Mouse (Mus musculus): Measurements from ENCODE around the gene Swap70.

Gene Swap70

DNA sequence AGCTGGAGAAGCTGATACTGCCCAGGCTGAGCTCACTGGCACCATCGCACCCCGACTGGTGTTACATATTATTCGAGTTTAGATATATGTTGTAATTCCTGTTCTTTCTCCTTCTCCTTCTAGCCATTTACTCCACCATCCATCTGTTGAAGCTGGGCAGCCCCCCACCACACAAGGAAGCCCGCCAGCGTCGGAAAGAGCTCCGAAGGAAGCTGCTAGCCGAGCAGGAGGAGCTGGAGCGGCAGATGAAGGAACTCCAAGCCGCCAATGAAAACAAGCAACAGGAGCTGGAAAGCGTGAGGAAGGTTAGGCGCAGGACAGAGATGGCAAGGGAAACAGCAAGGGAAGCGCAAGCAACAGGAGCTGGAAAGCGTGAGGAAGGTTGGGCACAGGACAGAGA is 48.3 kb downstream of the Swap70 start:
- ATAC-seq (ENCODE audit: insufficient number of reproducible peaks, low FRiP score, low TSS enrichment): no peak

DNA sequence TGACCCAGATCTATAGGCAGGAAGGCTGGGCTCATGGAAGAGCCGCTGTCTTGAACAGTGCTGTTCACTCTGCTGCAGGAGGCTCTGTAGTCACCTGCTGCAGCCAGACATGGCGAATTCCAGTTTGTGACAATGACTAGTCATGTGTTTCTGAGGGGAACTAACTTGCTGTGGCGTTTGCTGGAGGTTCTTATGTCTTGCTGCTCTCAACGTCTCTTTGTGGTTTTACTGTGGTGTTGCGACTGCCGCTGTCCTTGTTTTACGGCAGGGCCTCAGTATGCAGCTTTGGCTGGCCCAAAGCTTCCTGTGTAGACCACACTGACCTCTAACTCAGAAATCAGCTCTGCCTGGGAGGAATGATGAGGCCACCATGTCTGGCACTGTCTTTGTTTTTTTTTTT is 48.9 kb downstream of the Swap70 start:
- no peak for ATAC-seq (ENCODE audit: insufficient number of reproducible peaks, low FRiP score, low TSS enrichment)

DNA sequence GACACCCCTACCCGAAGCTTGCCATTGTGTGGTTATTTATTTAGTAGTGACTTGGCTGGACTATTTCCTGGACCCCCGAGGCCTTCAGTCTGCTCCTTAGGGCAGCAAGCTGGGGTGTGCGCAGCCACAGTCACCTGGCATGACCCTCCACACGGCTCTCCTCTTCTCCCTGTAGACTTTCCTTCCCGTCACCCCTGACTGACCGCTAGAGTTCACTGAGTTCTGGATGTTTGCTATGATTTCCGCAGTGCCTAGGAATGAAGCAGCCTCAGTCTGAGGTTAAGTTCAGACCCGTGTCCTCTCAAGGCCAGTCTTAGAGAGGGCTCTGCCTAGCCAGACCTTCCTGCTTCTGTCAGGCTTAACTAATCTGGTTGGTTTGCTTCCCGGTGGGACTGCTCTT is 50.3 kb downstream of the Swap70 start:
- no peak for ATAC-seq (ENCODE audit: insufficient number of reproducible peaks, low FRiP score, low TSS enrichment)

DNA sequence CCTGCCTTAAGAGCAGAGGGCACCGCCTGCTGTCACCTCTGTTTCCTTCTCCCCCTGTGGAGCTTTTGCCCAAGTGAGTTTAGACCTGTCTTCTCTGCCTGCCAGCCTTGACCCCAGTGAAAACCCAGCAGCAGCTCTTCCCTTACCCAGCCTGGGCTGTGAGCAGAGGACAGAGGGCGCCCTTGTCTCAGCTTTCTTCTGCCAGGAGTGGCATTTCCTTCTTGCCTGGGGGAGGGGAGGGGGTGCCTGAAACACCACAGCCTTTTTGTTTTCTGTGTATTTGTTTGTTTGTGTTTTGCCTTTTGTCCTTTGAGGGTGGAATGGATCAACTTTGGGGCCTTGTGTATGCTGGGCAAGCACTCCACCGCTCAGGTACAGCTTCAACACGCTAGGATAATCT is 50.9 kb downstream of the Swap70 start:
- ATAC-seq (ENCODE audit: insufficient number of reproducible peaks, low FRiP score, low TSS enrichment): no peak

DNA sequence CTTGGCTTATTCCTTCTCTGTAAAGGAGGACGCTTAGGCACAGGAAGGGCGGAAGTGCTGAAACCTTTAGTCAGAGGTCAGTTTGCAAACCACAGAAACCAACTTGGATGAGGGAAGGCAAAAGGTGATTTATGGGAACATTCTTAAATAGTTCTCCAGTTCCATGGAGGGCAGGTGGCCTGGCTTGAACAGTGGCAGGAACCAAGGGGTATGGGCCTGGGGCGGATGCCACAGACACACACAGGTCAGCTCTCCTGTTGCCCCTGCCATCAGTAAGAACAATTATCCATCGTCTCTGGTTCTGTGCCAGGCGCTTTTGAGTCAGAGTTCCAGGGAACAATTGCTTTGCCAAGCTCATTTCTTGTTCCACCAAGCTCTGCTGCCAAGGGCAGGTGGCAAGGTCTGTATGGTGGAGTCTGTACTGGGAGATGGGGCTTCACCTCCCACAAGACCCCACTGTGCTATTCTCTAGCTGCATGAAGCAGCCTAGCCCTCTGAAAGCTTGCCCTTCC is 56.3 kb downstream of the Swap70 start:
- ATAC-seq (ENCODE audit: insufficient number of reproducible peaks, low FRiP score, low TSS enrichment): no peak

DNA sequence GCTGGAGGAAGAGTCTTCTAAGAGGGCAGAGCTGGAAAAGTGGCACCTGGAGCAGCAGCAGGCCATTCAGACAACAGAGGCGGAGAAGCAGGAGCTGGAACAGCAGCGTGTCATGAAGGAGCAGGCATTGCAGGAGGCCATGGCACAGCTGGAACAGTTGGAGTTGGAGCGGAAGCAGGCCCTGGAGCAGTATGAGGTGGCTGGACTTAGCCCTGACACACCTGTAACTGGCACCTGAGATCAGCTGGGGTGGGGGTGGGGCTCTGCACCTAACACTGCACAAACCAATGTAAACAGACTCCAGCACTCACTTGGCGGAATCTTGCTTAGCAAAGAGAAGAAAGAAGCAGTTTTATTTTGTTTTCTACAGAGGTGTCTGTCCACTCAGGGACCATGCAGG is 57.7 kb downstream of the Swap70 start:
- ATAC-seq (ENCODE audit: insufficient number of reproducible peaks, low FRiP score, low TSS enrichment): no peak

DNA sequence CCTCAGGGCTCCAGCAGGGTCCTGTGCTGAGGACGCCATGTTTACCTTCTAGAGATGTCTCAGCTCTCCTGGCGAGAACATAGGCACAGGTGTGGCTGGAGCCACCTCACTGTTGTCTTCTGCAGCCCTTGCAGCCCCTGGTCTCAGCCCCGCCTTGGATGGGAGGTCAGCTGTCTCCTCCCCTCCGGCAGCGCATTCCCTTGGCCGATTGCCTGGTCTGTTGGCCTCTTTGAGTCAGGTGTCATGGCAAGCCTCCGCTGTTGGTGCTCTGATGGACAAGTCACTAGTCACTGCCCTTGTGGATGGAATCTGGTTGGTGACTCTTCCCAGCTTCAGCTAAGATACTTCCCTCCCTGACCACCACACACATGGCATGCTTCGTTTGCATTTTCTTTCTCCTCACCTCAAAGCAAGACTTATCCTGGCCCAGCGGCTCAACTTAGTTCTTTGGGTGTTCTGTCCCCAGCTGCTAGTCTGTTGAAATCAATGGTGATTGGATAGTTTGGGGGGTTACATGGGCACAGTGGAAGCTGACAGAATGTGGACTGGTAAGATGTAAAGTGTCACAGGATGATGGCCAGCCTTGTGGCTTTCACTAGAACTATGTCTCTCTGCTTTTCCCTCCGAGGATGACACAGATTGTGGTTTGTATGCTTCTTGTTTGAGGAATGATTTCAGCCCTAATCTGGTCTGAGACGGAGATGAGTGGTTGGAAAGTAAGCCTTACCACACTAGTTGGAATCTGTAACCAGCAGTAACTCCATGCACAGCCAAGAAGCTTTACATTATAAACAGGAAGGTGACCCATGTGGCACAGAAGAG is 60.1 kb downstream of the Swap70 start:
- ATAC-seq (ENCODE audit: insufficient number of reproducible peaks, low FRiP score, low TSS enrichment): no peak

DNA sequence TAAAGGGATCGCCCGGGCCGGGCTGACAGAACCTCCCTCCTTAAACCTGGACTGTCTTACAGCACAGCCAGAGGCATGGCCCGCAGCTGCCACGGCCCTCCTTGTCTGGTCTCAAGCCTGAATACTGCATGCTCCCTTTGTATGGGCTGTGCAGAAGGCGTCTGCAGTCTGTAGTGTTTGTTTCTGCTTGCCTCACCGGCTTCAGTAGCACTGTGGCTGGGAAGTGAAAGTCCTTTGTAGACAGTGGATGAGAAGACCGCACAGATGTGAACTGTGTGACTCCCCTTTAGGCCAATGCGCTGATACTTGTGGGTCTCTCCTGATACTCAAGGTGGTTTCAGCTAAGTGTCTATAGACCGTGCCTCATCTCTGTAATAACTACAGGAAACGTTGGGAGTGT is 61.3 kb downstream of the Swap70 start:
- no peak for ATAC-seq (ENCODE audit: insufficient number of reproducible peaks, low FRiP score, low TSS enrichment)

DNA sequence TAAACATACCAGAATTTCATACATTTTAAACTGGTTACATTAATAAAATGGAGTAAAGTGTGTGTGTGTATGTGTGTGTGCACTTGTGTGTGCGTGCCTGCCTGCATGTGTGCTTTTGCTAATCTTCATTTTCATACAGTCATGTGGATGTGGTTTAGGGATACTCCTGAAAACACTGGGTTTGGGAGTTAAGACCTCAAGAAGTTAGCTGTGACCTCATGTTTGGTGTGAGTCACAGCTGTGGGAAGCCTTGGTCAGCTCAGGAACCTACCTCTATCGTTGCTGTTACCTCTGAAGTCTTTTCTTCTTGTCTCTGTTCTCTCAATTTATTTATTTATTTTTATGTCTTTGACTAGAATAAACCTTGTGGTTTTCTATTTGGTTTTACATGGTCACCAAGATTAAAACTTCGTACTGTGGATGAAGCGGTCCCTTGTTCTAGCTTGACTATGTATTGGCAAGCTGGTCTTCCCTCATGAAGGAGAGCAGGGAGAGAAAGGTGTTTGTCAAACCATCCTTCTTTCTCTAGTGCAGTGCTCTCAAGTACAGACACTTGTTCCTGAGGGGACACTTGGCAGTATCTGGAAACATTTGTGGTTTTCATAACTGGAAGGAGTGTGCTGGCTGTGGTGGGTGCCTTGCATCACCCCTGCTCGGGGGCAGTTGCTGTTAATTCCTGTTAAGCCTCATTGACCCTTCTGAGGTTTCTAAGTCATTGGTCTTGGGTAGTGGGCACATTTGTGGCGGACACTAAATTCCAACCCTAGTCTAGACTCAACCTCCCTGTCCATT is 62.2 kb downstream of the Swap70 start:
- ATAC-seq (ENCODE audit: insufficient number of reproducible peaks, low FRiP score, low TSS enrichment): no peak

DNA sequence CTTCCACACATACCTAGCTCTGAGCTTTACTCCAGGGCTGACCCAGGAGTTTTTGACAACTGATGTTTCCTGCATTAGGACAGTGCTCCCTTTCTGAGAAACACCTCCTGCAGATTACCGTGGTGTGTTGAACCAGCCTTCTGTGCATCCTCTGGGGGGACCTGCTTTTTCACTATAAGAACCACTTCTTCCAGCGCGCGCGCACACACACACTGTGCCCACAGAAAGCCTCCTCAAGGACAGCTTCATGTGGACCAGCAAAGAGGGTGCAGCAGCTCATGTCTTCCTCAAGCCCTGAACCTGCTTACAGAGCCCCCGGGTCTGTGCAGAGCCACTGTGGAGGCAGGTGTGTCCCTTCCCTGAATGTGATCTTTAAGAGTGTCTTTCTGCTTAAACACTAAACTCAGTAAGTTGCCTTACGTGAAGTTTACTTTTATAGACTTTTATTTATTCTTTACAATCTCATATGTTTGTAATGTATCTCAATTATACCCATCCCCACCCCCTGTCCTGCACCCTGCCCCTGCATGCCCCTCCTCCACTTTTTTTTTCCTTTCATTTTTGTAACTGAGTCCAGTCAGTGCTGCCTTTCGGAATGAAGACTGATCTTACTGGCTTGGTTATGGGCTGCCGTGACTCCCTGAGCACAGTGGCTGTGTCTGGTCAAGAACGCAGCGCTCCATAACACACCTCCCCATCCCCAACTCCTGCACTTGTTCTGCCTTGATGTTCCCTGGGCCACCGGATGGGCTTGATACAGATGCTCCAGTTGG is 63.8 kb downstream of the Swap70 start:
- no peak for ATAC-seq (ENCODE audit: insufficient number of reproducible peaks, low FRiP score, low TSS enrichment)

DNA sequence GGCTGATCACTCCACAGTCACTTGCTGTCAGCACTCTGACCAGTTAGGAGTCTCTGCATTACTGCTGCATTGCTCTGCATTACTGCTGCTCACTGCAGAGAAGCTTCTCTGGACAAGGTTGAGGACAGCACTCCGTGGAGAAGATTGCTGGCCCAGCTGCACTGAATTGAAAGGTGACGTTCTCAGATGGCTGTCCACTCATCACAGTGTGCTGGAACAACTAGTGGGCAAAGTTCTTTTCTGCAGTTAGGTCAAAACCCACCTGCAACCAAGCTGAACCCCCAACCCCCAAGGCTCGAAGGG is 64.3 kb downstream of the Swap70 start:
- ATAC-seq (ENCODE audit: insufficient number of reproducible peaks, low FRiP score, low TSS enrichment): no peak

DNA sequence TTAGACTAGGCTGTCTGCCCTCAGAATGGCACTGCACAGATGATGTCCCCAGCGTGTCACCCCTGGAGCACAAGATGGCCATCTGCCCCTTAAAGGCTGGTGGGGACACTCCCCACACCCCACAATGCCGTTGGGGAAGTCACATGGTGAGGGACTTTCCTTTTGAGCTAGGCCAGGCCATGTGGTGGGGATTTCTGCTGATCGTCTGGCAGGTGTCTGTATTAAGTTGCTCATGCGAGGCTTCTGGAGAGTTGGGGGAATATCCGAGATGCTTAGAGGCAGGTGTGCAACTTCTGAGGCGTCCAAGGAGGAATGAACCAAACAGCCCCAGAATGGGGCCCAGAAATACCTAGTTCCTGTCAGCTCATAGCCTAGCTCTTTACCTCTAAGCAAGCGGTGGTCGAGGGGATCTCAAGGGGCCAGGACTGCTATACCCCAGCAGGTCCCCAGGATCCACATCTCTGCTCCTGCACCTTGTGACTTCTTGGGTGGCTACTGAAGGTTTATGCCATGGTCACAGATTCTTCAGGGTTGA is 64.8 kb downstream of the Swap70 start:
- ATAC-seq (ENCODE audit: insufficient number of reproducible peaks, low FRiP score, low TSS enrichment): no peak

DNA sequence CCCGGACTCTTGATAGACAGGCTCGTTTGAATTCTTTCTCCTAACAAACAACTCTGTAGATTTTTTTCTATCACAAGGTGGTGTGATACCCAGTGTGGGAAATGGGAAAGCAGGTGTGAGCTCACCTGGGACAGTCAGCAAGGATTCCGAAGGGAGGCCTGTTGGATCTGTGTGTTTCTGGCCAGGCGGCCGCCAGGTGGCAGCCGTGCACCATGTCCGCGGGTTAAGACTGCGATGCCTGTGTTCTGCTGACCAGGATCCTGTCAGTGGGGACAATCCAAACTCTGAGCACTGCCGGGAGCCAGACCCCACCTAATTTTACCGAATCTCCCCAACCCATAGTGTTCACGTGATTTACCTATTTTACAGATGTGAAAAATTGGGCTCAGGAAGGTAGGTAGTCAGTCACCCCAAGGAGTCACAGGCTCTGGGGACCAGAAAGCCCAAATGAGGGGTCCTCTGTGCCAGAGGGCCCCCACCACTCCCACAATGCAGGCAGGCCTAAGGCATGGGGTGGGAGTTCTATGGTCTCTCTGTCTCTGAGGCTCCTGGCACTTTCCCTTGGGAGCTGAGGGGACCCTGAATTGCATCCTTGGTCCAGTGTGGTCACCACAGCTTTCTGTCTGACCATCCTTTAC is 65.4 kb downstream of the Swap70 start:
- peak; percentile 67 for ATAC-seq (ENCODE audit: insufficient number of reproducible peaks, low FRiP score, low TSS enrichment)

DNA sequence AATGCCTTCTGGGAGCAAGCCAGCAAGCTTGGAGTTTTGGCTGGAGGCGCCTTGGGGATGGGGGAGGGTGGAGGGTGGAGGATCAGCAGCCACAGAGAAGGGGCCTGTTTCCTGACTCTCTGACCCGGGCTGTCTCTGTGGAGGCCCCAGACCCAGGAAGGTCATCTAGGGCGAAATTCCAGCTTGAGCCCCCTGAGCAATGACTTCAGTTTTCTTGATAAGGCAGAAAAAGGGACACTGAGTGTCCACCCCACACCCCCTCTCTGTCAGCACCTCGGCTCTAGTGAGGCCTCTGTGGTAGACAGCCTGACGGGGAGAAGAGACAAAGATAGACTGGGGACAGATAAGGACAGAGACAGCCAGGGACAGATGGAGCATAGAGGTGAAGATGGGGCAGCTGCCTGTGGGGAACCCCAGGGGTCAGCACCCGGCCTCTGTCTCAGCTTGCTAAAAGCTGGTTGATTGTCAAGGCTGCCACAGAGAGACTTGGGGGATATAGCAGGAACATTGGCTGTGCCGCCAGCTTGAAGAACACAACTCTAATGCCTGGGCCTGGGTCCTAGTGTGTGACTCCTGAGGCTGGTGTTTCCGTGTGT is 66.1 kb downstream of the Swap70 start:
- ATAC-seq (ENCODE audit: insufficient number of reproducible peaks, low FRiP score, low TSS enrichment): no peak

DNA sequence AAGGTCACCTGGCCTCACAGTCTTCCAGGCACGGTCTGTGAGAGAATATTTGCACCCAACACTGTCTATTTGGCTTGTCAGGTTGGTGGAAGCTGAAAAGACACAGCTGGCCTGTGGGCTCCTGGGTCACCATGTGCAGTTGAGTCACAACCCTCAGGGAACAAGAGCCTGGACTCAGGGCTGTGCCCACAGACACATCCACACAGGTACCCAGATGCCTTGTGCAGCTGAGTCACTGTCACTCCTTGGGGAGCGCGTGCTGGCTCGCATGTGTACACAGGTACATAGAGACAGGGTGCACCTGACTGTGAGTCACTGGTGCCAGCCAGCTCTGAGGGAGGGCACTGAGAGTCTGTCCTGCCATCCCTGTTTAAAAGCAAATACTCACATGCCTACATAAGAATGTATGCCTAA is 66.7 kb downstream of the Swap70 start:
- ATAC-seq (ENCODE audit: insufficient number of reproducible peaks, low FRiP score, low TSS enrichment): peak; percentile 29; the same call in 1 of the 2 replicates

DNA sequence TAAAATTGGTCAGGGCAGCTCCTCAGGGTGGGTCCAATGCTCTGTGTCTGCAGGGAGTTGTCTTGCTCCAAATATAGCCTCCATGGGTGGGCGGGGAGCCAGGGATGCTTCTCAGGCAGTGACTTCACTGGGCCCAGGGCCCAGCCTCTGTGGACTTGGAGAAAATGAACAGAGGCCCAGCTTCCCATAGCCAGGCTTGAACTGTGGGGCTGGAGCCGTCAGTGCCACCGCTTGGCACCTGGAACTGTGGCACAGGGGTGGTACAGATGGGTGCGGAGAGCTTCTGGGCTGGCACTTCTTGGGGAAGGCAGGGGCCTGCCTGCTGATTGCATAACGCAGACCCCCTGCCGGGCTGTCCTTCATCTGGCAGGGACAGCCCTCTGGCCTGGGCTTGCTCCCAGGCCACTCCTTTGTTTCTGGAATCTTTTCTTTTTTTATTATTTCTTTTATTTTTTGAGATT is 67.2 kb downstream of the Swap70 start:
- ATAC-seq (ENCODE audit: insufficient number of reproducible peaks, low FRiP score, low TSS enrichment): no peak

DNA sequence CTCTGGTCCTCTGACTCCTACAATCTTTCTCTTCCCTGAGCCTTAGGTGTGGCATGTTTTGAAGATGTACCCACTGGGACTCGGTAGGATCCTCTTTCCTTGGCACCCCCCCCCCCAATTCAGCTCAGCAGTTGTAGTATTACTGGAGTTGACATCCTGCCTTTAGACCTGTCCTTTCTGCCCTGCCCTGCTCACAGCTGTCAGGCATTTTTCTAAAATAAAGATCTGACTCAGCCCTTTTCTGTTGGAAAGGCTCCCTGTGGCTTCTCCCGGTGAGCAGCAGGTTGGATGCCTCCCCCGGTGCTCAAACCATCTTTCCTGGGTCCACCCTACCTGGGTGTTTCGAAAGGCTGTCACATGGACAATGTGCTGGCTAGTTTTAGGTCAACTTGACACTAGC is 68.1 kb downstream of the Swap70 start:
- no peak for ATAC-seq (ENCODE audit: insufficient number of reproducible peaks, low FRiP score, low TSS enrichment)

DNA sequence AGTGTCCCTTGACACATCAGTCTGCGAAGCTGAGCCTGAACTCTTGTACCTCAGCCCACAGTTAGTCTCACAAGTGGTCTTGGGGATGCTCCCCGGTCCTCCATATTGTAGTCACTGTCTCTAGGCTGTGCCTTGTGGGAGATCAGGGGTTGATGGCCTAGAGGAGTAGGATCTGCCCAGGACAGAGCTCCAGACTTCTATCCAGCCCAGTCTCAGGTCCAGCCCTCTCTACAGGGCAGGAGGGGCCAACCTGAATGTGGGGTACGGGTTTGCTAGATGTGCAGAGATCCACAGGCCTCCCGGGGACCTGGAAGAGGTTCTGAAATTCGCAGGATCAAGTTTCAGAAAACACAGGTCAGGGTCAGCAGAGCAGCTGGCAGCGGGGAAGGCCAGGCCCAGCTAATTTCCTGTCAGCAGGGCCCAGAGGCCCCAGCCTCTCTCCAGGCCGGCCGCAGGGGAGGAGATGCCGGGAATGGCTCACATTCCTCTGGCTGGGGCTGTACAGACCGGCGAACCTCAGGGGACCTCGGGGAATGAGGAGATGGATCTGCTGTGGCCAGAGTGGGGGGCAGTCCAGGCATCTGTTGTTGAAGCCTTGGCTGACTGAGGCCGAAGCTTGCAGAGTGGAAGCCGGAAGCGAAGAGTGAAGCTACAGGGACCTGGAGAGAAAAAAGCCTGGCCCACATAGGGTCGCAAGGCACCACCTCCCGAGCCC is 75.5 kb downstream of the Swap70 start:
- no peak for ATAC-seq (ENCODE audit: insufficient number of reproducible peaks, low FRiP score, low TSS enrichment)

DNA sequence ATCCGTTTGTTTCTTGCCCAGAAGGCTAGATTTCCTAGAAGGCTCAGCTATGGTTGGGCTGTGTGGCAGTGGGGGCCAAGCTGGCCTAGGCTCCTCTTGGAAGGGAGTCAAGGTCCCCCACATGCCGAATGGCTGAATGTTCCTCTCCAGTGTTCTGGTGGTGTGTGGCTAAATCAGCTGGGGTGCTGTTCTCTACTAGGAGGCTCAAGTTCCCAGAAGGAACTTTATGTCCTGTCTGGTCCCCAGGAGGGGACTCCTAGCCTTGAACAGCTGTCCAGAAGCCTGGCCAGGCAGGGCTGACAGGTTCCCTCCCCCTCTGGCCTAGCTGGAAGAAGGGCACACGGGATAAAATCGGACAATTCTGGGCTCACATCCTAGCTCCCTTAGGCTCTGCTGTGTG is 76.1 kb downstream of the Swap70 start:
- no peak for ATAC-seq (ENCODE audit: insufficient number of reproducible peaks, low FRiP score, low TSS enrichment)

Measured in cerebellum, adult (tissue).